Mouse (Mus musculus) intestine, embryonic 15.5 days (tissue): Measurements from ENCODE around the gene Ncl. TPM values are rescaled to one million over a fixed set of nuclear protein-coding genes. Genes with fewer than 3 reads are reported as not detected.

Source experiments
- polyA plus RNA-seq: library from polyadenylated mRNA; unstranded; fragments of >200 nt; fragmentation: Nextera tagmentation; extraction: Ambion mirVana; gene quantifications from 2 replicates; pipeline ENCODE4 v1.2.1, GENCODE M21; 2015

The Ncl gene
- polyA plus RNA-seq, 1 experiment from 2014 or later = 451 TPM

Other genes with a start within 250 kb of the Ncl start
- gene Htr2b, start 247.4 kb downstream of the Ncl start, polyA plus RNA-seq = 2.0 and 2.3 TPM in 2 replicates
- not detected in 2 replicates for gene Gm21972, start 225.8 kb downstream of the Ncl start, polyA plus RNA-seq
- gene Armc9, start 204.6 kb downstream of the Ncl start, polyA plus RNA-seq = 16.4 and 17.3 TPM in 2 replicates
- gene B3gnt7, start 56.6 kb downstream of the Ncl start, polyA plus RNA-seq = 6.6 and 7.2 TPM in 2 replicates
- gene Nmur1, start 66.8 kb upstream of the Ncl start, polyA plus RNA-seq = 0.27 and 0.36 TPM in 2 replicates
- not detected in 2 replicates for gene Tex44, start 66.9 kb upstream of the Ncl start, polyA plus RNA-seq
- 2,151 and 2,475 TPM in 2 replicates for gene Ptma, start 167.3 kb upstream of the Ncl start, polyA plus RNA-seq
- 45.8 and 56.6 TPM in 2 replicates for gene Pde6d, start 223.2 kb upstream of the Ncl start, polyA plus RNA-seq
- gene Cops7b, start 223.5 kb upstream of the Ncl start, polyA plus RNA-seq = 32.3 and 33.0 TPM in 2 replicates